Mouse (Mus musculus) T-helper 17 cell (primary cell): ENCODE measurements around the gene Tunar.

Source experiments
- in situ Hi-C, 2 experiments: fragments of 300-600 bp; cut with MboI, MseI; formaldehyde crosslinking; loops; 1 replicate in 1 of 2; 2 replicates in 1 of 2; pipeline ENCODE4 v1.15.1; 2025; ENCODE audit warnings: high pct_unique_total_duplicates in 2 of 2

Gene Tunar

GRCm38 (mm10) chr12:105333570-105333969, at the start of gene Tunar:
Gene Tunar (plus strand): TSS chr12:105333870.
- in situ Hi-C loops = no loop called here

- in situ Hi-C loops = no loop called here
Observed at GRCm38 (mm10) chr12:105312571-105313035, 21.1 kb upstream of the Tunar start.

- in situ Hi-C loops = no loop called here
Observed at GRCm38 (mm10) chr12:105314328-105314727, 19.3 kb upstream of the Tunar start.

GRCm38 (mm10) chr12:105322160-105322559, 11.5 kb upstream of the Tunar start:
- in situ Hi-C loops = no loop called here

DNA sequence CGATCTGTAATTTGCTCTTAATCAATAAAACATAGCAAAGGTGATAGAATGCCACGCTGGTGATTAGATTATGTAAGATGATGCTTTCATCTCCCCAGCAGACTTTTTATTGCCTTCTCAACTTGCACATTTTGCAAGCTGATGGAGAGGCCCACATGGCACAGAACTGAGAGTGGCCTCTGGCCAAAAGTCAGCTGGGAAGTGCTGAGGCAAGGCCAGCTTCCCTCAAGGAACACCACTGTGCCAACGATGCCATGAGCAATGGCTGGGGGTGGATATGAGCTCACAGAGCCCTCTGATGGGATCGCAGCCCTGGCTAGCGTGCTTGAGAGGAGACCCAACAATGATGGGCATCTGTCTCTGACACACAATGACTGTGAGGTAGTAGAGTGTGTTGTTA, 6.6 kb upstream of the Tunar start:
- in situ Hi-C loops = no loop called here

GRCm38 (mm10) chr12:105328396-105328795, 5.3 kb upstream of the Tunar start:
- in situ Hi-C loops = no loop called here

- in situ Hi-C loops = no loop called here
Observed at GRCm38 (mm10) chr12:105336094-105336420, 2.4 kb downstream of the Tunar start.

DNA sequence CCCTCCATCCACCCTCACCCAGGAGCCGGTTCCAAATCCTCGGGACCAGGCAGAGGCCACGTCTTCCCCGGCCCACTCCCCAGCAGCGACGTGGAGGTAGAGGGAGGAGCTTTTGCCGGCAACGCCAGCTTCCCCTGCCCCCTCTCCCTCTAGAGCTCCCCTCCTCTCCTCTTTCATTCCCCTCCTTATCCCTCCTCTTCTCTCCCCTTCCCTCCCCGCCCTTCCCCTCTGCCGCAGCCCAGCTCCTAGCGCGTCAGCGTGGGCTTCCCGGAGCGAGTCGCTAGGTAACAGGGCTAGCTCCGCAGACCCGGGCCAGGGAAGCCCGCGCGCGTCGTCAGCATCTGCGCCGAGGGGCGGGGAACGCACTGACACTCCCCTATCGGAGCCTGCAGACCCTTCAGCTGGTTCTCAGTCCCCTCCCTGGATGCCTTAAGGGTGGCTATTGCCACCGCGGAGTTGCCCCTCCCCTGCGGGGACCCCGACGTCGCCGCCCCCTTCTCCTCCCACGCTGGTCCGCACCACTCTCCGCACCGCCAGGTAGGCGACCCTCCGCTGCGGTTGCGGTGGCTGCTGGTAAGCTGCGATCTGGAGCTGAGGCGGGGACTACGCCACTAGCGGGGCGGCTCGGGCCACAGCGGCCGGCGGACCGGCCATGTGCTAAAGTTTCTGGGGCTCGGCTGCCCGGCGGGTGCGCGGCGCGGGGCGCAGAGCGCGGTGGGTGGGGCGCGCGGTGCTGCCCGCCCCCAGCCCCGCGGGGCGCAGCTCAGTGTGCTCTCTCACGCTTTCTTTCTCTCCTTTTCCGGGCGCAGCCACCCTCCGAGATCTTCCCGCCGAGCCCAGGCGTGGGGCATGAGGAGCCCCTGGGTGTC, 3.0 kb downstream of the Tunar start:
- in situ Hi-C loops = no loop called here

GRCm38 (mm10) chr12:105337290-105338005, 3.8 kb downstream of the Tunar start:
- in situ Hi-C loops = no loop called here

DNA sequence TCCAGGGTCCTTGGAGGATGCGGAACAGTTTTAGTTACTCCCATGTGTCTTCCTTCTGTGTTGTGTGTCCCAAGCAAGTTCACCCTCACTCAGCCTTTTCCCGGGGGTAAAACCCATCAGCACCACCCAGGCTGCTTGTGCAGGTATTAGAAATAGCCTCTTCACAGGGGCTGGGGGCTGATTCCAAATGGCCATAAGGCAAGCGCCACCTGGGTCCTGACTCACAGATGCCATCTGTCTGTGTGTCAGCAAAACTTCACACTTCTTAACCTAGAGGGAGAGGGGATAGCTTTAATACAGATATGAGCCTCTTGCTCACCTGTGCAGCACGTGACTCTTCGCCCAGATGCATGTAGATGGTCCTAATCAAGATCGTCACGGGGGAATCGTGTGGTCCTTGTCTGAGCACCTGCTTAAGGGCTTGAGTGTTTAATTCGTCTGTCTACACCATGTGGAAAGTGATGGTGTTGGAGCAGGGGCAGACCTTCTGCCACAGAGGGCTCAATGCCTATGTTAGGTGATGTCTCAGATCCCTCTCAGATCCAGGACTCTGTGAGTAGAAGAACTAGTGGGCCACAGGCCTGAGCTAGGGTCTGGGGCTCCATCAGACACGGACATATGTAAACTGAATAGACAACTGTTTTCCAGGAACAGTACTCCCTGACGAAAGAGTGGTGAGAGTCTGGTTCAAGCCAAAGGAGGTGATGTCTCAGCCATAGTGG, 4.7 kb downstream of the Tunar start:
- in situ Hi-C loops = no loop called here

DNA sequence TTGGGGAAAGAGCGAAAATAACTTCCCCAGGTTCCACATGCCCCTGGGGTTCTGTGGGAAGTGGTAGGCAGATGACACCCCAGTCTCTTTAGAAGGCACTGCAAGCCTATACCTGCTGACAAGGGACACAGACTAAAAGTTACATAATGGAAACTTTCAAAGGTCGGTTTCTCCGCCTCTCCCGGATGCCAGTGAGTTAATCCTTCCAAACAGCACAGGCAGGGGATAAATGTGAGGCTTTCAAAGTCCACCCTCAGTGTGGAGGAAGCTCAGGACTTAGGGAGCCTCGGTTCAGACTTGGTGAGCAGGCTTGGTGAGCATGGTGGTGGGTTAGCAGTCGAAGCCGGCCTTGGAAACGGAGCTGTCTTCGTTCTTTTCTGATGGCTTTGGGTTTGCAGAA, 7.9 kb downstream of the Tunar start:
- in situ Hi-C loops = no loop called here

GRCm38 (mm10) chr12:105344460-105344859, 10.8 kb downstream of the Tunar start:
- in situ Hi-C loops = no loop called here

DNA sequence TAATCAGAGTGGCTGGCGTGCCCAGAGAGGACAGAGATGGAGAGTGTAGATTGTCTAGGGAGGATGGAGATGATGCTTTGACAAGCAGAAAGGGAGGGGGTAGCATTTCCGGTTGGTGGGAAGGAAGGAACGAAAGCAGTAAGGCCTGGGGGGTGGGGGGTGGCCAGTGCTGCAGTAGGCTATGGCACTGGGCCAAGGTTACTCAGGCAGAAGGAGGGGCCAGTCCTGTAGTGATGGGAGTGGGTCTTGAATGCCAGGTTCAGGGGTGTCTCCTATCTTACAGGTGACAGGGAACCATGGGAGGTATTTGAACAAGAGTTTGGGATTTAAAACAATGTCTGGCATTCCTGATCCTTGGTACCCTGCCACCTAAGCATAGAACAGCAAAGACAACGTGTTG, 13.2 kb downstream of the Tunar start:
- in situ Hi-C loops = no loop called here

GRCm38 (mm10) chr12:105347261-105347660, 13.6 kb downstream of the Tunar start:
- in situ Hi-C loops = no loop called here

DNA sequence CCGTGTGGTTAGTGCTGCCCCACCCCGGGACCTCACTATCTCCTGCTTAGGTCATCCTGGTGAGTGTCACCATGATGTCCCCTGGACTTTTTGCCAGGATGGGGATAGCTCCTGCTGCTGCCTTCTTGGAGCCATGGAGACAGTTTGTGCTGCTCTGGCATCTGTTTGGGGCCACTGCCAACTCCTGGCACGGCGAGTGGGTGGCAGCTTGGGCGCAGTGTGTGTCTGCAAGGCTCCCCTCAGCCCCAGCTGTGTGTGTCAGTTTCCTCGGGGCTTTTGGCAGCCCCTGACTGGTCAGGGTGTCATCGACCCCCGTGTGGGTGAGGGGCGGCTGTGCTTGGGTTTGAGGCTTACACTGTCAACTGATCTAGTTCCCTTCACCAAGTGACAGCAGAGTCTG, 20.6 kb downstream of the Tunar start:
- in situ Hi-C loops = no loop called here

DNA sequence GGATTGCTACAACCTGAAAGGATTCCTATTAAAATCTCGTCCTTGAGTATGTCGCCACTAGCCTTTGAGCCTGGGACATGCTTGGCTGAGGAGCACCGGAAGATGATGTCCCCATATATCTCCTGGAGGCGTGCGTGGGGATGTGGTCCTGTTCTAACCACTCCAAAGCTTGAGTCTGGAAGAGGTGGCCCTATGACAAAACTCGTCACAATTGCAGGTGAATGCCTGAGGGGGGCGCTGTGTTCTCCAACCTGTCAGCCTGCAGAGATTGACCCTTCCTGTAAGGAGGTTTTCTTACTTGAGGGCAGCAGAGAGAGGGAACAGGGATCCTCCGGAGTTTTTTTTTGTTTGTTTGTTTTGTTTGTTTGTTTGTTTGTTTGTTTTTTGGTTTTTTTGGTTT, 21.1 kb downstream of the Tunar start:
- in situ Hi-C loops = no loop called here

DNA sequence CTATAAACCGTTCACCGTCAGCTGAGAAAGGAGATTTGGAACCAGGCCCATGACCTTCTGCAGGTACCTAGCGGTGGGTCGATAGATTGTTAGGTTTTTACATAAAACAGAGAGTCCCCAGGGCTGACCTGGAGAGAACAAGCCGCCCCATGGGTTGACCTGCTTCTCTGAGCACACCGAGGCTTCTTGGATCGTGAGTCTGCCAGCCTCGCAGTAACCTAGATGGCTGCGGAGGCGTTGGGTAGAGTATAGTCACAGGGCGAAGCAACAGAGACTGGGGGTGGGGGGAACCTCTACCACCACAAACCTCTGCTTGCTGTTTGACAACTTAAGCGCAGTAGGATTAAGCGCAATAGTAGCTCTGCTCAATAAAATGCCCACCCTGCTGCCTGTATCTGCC, 23.1 kb downstream of the Tunar start:
- in situ Hi-C loops = no loop called here

DNA sequence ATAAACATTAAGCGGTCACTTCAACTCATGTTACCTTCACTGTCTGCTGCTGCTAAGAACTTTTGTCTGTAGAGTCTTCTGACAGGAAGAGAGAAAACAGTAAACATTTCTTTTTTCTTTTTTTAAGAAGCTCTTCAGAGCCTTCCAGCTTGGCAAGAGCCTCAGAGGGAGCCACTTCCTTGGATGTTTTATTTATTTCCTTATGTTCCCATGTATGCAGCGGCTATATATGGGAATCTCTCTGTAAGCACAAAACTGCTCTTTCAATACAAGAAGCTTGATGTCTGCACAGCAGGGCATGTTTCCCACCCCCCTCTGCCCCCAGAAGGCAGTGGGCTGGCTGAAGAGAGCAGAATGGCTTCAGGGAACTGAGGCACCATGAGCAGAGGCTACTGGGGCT, 30.0 kb downstream of the Tunar start:
- in situ Hi-C loops = no loop called here

DNA sequence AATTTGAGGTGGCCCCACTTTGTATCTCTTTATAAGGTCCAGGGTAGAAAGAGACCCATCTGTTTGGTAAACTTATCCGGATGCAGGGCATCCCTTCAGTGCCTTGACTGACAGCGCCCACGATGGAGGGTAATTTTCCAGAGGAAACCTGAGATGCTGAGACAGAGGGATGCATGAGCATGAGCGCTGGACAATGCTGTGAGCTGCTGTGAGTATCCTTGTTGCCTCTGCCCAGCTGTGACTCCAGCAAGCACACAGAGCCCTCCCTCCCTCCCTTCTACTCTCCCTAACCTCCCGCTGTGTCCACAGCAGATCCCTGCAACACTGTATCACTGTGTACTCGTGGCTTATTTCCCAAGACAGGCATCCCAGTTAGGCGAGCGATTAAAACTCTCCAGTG, 40.9 kb downstream of the Tunar start:
- in situ Hi-C loops = no loop called here

GRCm38 (mm10) chr12:105376976-105377375, 43.3 kb downstream of the Tunar start:
- in situ Hi-C loops = no loop called here

DNA sequence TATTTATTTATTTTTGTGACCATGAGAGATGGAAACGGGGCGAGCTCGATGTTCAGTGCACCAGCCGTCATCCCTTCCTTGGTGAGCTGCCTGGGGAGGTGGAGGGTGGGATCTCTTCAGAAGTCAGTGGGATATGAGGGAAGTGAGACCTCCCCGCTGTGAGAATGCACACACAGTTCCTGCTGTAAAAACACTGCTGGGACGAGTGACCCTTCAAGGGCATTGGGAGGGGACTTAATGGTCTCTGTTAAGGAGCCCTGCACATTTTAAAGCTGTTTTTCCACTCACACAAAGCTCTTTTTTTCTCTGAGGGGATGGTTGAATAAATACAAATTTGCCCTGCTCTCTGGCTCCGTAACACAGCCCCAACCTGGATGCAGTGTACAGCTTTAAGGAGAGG, 49.1 kb downstream of the Tunar start:
- in situ Hi-C loops = no loop called here

- in situ Hi-C loops = no loop called here
Observed at GRCm38 (mm10) chr12:105394671-105395070, 61.0 kb downstream of the Tunar start.
